Comparison of ENCODE assay signal across 8 mouse cellular contexts in genomic region chr9:50697706-50698041, GRCm38 (mm10). TPM values are rescaled to one million over a fixed set of nuclear protein-coding genes. Genes with fewer than 3 reads are reported as not detected.
DNase-seq lines count a peak whose midpoint lies in the region; ATAC-seq and TF ChIP-seq lines count a peak whose summit lies in the region.

No protein-coding gene starts in this region.

- H3K9ac ChIP-seq in forebrain, embryonic 11.5 days (ENCODE audit: low read length), result peak overlapping the region; percentile 47
- H3K9ac ChIP-seq in heart, embryonic 14.5 days (ENCODE audit: low read length), result peak overlapping the region; percentile 65
- H3K9ac ChIP-seq in kidney, postnatal 0 days (ENCODE audit: low read depth, low read length), result peak overlapping the region; percentile 33; the same call in 1 of the 2 replicates
- peak overlapping the region; percentile 59 for H3K9ac ChIP-seq in midbrain, postnatal 0 days (replicated peaks; ENCODE audit: low read length, poor library complexity, severe bottlenecking)

- 2% methylated on average over 12 of the region's 12 CpGs for WGBS in forebrain, embryonic 11.5 days
- WGBS in heart, embryonic 14.5 days, result under 1% methylated on average over 12 of the region's 12 CpGs
- WGBS in kidney, postnatal 0 days, result under 1% methylated on average over 12 of the region's 12 CpGs
- 1% methylated on average over 12 of the region's 12 CpGs for WGBS in midbrain, postnatal 0 days

- H3K36me3 ChIP-seq in forebrain, embryonic 11.5 days (ENCODE audit: control insufficient read depth, insufficient read depth, low read length), result no peaks in the 10 kb centered on the region
- peaks cover 25% of the 10 kb centered on the region for H3K36me3 ChIP-seq in heart, embryonic 14.5 days (ENCODE audit: control insufficient read depth, insufficient read depth, low read length)
- no peaks in the 10 kb centered on the region for H3K36me3 ChIP-seq in kidney, postnatal 0 days (ENCODE audit: insufficient read depth, low read length)
- H3K36me3 ChIP-seq in midbrain, postnatal 0 days (ENCODE audit: insufficient read depth, low read length), result peaks cover 17% of the 10 kb centered on the region; the same call in 1 of the 2 replicates

- ATAC-seq in forebrain, embryonic 11.5 days (replicated peaks; ENCODE audit: low FRiP score), result peak; percentile 60
- peak; percentile 28; the same call in 1 of the 2 replicates for ATAC-seq in heart, embryonic 14.5 days (ENCODE audit: insufficient number of reproducible peaks, insufficient read depth, low FRiP score, low read depth)
- ATAC-seq in kidney, postnatal 0 days (replicated peaks; ENCODE audit: low FRiP score, low read depth), result peak; percentile 35; the same call in 1 of the 2 replicates
- peak; percentile 68 for ATAC-seq in midbrain, postnatal 0 days (ENCODE audit: low FRiP score)

- no peak overlapping the region for H3K27ac ChIP-seq in brown adipose tissue, adult 24 weeks (replicated peaks; ENCODE audit: low read depth, low read length)
- H3K27ac ChIP-seq in forebrain, embryonic 11.5 days (ENCODE audit: low read depth, low read length), result no peak overlapping the region
- no peak overlapping the region for H3K27ac ChIP-seq in heart, embryonic 14.5 days (replicated peaks in 1 of 2; ENCODE audit: control insufficient read depth in 1 of 2, insufficient read depth in 1 of 2, low read depth in 2 of 2, low read length in 2 of 2)
- no peak overlapping the region for H3K27ac ChIP-seq in kidney, postnatal 0 days
- peak overlapping the region; percentile 78 for H3K27ac ChIP-seq in midbrain, postnatal 0 days (ENCODE audit: low read depth, low read length)

- peak overlapping the region; percentile 50 for H3K4me2 ChIP-seq in forebrain, embryonic 11.5 days (ENCODE audit: low read depth, low read length, severe bottlenecking)
- peak overlapping the region; percentile 96 for H3K4me2 ChIP-seq in heart, embryonic 14.5 days (ENCODE audit: low read length)
- H3K4me2 ChIP-seq in kidney, postnatal 0 days (ENCODE audit: low read length), result peak overlapping the region; percentile 99
- H3K4me2 ChIP-seq in midbrain, postnatal 0 days (ENCODE audit: low read depth, low read length, poor library complexity, severe bottlenecking), result peak overlapping the region; percentile 68

- no peaks in the 10 kb centered on the region for H3K9me3 ChIP-seq in forebrain, embryonic 11.5 days (ENCODE audit: control insufficient read depth, low read length)
- H3K9me3 ChIP-seq in heart, embryonic 14.5 days (ENCODE audit: control insufficient read depth, low read length), result no peaks in the 10 kb centered on the region
- H3K9me3 ChIP-seq in kidney, postnatal 0 days (replicated peaks; ENCODE audit: low read length), result no peaks in the 10 kb centered on the region
- no peaks in the 10 kb centered on the region for H3K9me3 ChIP-seq in midbrain, postnatal 0 days (ENCODE audit: low read length)

- no peaks in the 10 kb centered on the region for H3K4me1 ChIP-seq in brown adipose tissue, adult 24 weeks (ENCODE audit: control insufficient read depth, insufficient read depth, insufficient read length, low read length)
- peaks cover 14% of the 10 kb centered on the region for H3K4me1 ChIP-seq in forebrain, embryonic 11.5 days (replicated peaks; ENCODE audit: control insufficient read depth, insufficient read depth, low read length)
- peaks cover 9 to 16% of the 10 kb centered on the region in 2 experiments for H3K4me1 ChIP-seq in heart, embryonic 14.5 days (ENCODE audit: control insufficient read depth in 2 of 2, insufficient read depth in 2 of 2, low read length in 2 of 2)
- H3K4me1 ChIP-seq in kidney, postnatal 0 days (replicated peaks; ENCODE audit: insufficient read depth, low read length), result no peaks in the 10 kb centered on the region
- H3K4me1 ChIP-seq in midbrain, postnatal 0 days (ENCODE audit: insufficient read depth, low read length), result peaks cover 6% of the 10 kb centered on the region; the same call in 1 of the 2 replicates

- H3K4me3 ChIP-seq in brown adipose tissue, adult 24 weeks (ENCODE audit: insufficient read depth, low read depth, low read length), result peak overlapping the region; percentile 50
- H3K4me3 ChIP-seq in forebrain, embryonic 11.5 days (ENCODE audit: low read depth, low read length), result peak overlapping the region; percentile 19; the same call in 1 of the 2 replicates
- H3K4me3 ChIP-seq in heart, embryonic 14.5 days (ENCODE audit: control insufficient read depth in 1 of 2, insufficient read depth in 1 of 2, low read depth in 1 of 2, low read length in 2 of 2), result peak overlapping the region; percentile 30 to 32
- H3K4me3 ChIP-seq in kidney, postnatal 0 days (replicated peaks; ENCODE audit: low read depth, low read length), result peak overlapping the region; percentile 3; the same call in 1 of the 2 replicates
- H3K4me3 ChIP-seq in midbrain, postnatal 0 days (ENCODE audit: low read depth, low read length), result peak overlapping the region; percentile 74

- peaks cover 5% of the 10 kb centered on the region for H3K27me3 ChIP-seq in forebrain, embryonic 11.5 days (ENCODE audit: control insufficient read depth, insufficient read depth, low read length)
- H3K27me3 ChIP-seq in heart, embryonic 14.5 days (ENCODE audit: control insufficient read depth, insufficient read depth, low read length), result peaks cover 7% of the 10 kb centered on the region; the same call in 1 of the 2 replicates
- H3K27me3 ChIP-seq in kidney, postnatal 0 days (ENCODE audit: insufficient read depth, low read length), result 0 out of 2 replicates have a peak, but pooled peaks cover 4% of the 10 kb centered on the region
- H3K27me3 ChIP-seq in midbrain, postnatal 0 days (ENCODE audit: insufficient read depth, low read length), result no peaks in the 10 kb centered on the region

- peak; percentile 18 for DNase-seq in CD4-positive helper T cell, adult 2 months (ENCODE audit: low read depth, low spot score)
- DNase-seq in forebrain, embryonic 11.5 days (ENCODE audit: low spot score), result peak; percentile 80
- DNase-seq in kidney, postnatal 0 days (ENCODE audit: low spot score), result peak; percentile 95
- DNase-seq in liver, result peak; percentile 59
- peak; percentile 91 for DNase-seq in midbrain, postnatal 0 days (ENCODE audit: low spot score)
- peak; percentile 75 for DNase-seq in testis, postnatal 14 days (ENCODE audit: low spot score)

- no peak for TF ChIP-seq CTCF in kidney, postnatal 0 days (IDR thresholded peaks at IDR 0.05; ENCODE audit: low read depth)
- no peak for TF ChIP-seq CTCF in midbrain, postnatal 0 days (IDR thresholded peaks at IDR 0.05)

RNA-seq across cellular contexts. Expression of gene Dlat, which starts 38.1 kb away (rescaled TPM):
- polyA plus RNA-seq in brown adipose tissue, adult 24 weeks (2012; ENCODE audit: insufficient read depth, insufficient read length, missing spikeins), result 497 and 703 TPM in 2 replicates
- 53.2 and 57.7 TPM in 2 replicates for polyA plus RNA-seq in forebrain, embryonic 11.5 days (2014; fragmentation: Nextera tagmentation; extraction: Ambion mirVana)
- polyA plus RNA-seq in heart, embryonic 14.5 days (2014; fragmentation: Nextera tagmentation; extraction: Ambion mirVana), result 161 TPM in 2 replicates
- 84.6 and 86.5 TPM in 2 replicates for polyA plus RNA-seq in kidney, postnatal 0 days (2015; fragmentation: Nextera tagmentation; extraction: Ambion mirVana)
- total RNA-seq in midbrain, postnatal 0 days (2014; rRNA removed), result 67.4 and 70.3 TPM in 2 replicates
- polyA plus RNA-seq in midbrain, postnatal 0 days (2015; fragmentation: Nextera tagmentation; extraction: Ambion mirVana), result 58.7 and 59.1 TPM in 2 replicates

RNA-seq across cellular contexts. Expression of gene Dixdc1, which starts 41.6 kb away (rescaled TPM):
- polyA plus RNA-seq in brown adipose tissue, adult 24 weeks (2012; ENCODE audit: insufficient read depth, insufficient read length, missing spikeins), result 5.3 and 9.5 TPM in 2 replicates
- 18.1 and 19.5 TPM in 2 replicates for polyA plus RNA-seq in forebrain, embryonic 11.5 days (2014; fragmentation: Nextera tagmentation; extraction: Ambion mirVana)
- 11.9 and 12.5 TPM in 2 replicates for polyA plus RNA-seq in heart, embryonic 14.5 days (2014; fragmentation: Nextera tagmentation; extraction: Ambion mirVana)
- 7.3 and 7.5 TPM in 2 replicates for polyA plus RNA-seq in kidney, postnatal 0 days (2015; fragmentation: Nextera tagmentation; extraction: Ambion mirVana)
- 33.3 and 52.6 TPM in 2 replicates for total RNA-seq in midbrain, postnatal 0 days (2014; rRNA removed)
- 26.1 and 28.6 TPM in 2 replicates for polyA plus RNA-seq in midbrain, postnatal 0 days (2015; fragmentation: Nextera tagmentation; extraction: Ambion mirVana)

RNA-seq across cellular contexts. Expression of gene 2310030G06Rik, which starts 48.7 kb away (rescaled TPM):
- 2.7 and 5.0 TPM in 2 replicates for polyA plus RNA-seq in brown adipose tissue, adult 24 weeks (2012; ENCODE audit: insufficient read depth, insufficient read length, missing spikeins)
- polyA plus RNA-seq in forebrain, embryonic 11.5 days (2014; fragmentation: Nextera tagmentation; extraction: Ambion mirVana), result 0.79 and 2.3 TPM in 2 replicates
- polyA plus RNA-seq in heart, embryonic 14.5 days (2014; fragmentation: Nextera tagmentation; extraction: Ambion mirVana), result 10.3 and 11.4 TPM in 2 replicates
- 26.8 and 27.1 TPM in 2 replicates for polyA plus RNA-seq in kidney, postnatal 0 days (2015; fragmentation: Nextera tagmentation; extraction: Ambion mirVana)
- 1.3 and 1.5 TPM in 2 replicates for total RNA-seq in midbrain, postnatal 0 days (2014; rRNA removed)
- polyA plus RNA-seq in midbrain, postnatal 0 days (2015; fragmentation: Nextera tagmentation; extraction: Ambion mirVana), result 2.9 and 3.3 TPM in 2 replicates

RNA-seq across cellular contexts. Expression of gene Cryab, which starts 53.5 kb away (rescaled TPM):
- polyA plus RNA-seq in brown adipose tissue, adult 24 weeks (2012; ENCODE audit: insufficient read depth, insufficient read length, missing spikeins), result 145 and 189 TPM in 2 replicates
- polyA plus RNA-seq in forebrain, embryonic 11.5 days (2014; fragmentation: Nextera tagmentation; extraction: Ambion mirVana), result 5.5 and 6.0 TPM in 2 replicates
- polyA plus RNA-seq in heart, embryonic 14.5 days (2014; fragmentation: Nextera tagmentation; extraction: Ambion mirVana), result 1,286 and 1,345 TPM in 2 replicates
- polyA plus RNA-seq in kidney, postnatal 0 days (2015; fragmentation: Nextera tagmentation; extraction: Ambion mirVana), result 198 and 233 TPM in 2 replicates
- 6.2 and 11.3 TPM in 2 replicates for total RNA-seq in midbrain, postnatal 0 days (2014; rRNA removed)
- 18.7 and 19.7 TPM in 2 replicates for polyA plus RNA-seq in midbrain, postnatal 0 days (2015; fragmentation: Nextera tagmentation; extraction: Ambion mirVana)

RNA-seq across cellular contexts. Expression of gene Hspb2, which starts 54.5 kb away (rescaled TPM):
- polyA plus RNA-seq in brown adipose tissue, adult 24 weeks (2012; ENCODE audit: insufficient read depth, insufficient read length, missing spikeins), result 1.8 and 5.9 TPM in 2 replicates
- 0.73 TPM in 1 of 2 replicates, not detected in the other for polyA plus RNA-seq in forebrain, embryonic 11.5 days (2014; fragmentation: Nextera tagmentation; extraction: Ambion mirVana)
- 312 and 322 TPM in 2 replicates for polyA plus RNA-seq in heart, embryonic 14.5 days (2014; fragmentation: Nextera tagmentation; extraction: Ambion mirVana)
- 5.5 and 7.4 TPM in 2 replicates for polyA plus RNA-seq in kidney, postnatal 0 days (2015; fragmentation: Nextera tagmentation; extraction: Ambion mirVana)
- 1.1 and 5.2 TPM in 2 replicates for total RNA-seq in midbrain, postnatal 0 days (2014; rRNA removed)
- polyA plus RNA-seq in midbrain, postnatal 0 days (2015; fragmentation: Nextera tagmentation; extraction: Ambion mirVana), result 2.5 and 2.6 TPM in 2 replicates

Comparison
In these comparisons a context has a peak if more than half of its experiments do, and no peak if none do; other contexts are left out.
1. DNase-seq: peak in every context shown above with its lines; median percentile 95 in kidney, postnatal 0 days; 91 in midbrain, postnatal 0 days; 80 in forebrain, embryonic 11.5 days; 75 in testis, postnatal 14 days; 59 in liver; 18 in CD4-positive helper T cell, adult 2 months.
2. H3K4me3 ChIP-seq: peak in every context shown above with its lines; median percentile 74 in midbrain, postnatal 0 days; 50 in brown adipose tissue, adult 24 weeks; 31 in heart, embryonic 14.5 days; 19 in forebrain, embryonic 11.5 days; 3 in kidney, postnatal 0 days.